Mouse (Mus musculus) heart, adult 2 months (tissue): Measurements from ENCODE around the gene Gm49405.

ENCODE experiments used
- CTCF ChIP-seq: fragments of 200-600 bp; IDR thresholded peaks from 2 replicates; pipeline ENCODE4 v1.8.1; 2022; ENCODE audit warnings: antibody characterized with exemption, mild to moderate bottlenecking, moderate library complexity
- EP300 ChIP-seq: fragments of 200-500 bp; IDR thresholded peaks from 2 replicates; pipeline ENCODE4 v1.6.1; 2011; ENCODE audit warnings: low read depth, low read length, control low read depth; ENCODE audit not compliant: insufficient read depth
- POLR2A ChIP-seq: fragments of 200-500 bp; IDR thresholded peaks from 2 replicates; pipeline ENCODE4 v1.6.1; 2011; ENCODE audit warnings: mild to moderate bottlenecking, low read depth, low read length, control low read depth; ENCODE audit not compliant: insufficient read depth

DNA sequence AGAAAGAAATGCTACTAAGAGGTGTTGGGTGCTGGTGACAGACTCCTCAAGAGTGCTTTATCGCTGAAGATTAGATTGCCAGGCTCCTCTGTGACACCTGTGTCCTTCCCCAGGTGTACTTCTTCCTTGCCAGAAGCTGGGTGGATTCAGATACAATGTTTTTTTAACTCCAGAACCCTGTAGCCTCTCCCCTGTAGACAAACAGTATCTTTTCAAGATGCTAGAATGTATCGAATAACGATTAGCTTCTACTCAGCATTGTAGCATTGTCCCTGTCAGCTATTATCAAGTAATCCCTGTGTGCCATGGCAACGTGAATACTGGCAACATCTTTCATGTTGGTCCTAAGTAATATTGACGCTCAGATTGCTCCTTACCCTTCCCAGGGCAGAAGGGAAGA lies 33.3 kb downstream of the Gm49405 start:
- TF ChIP-seq CTCF, result no peak
- TF ChIP-seq EP300, result no peak
- TF ChIP-seq POLR2A, result no peak
